Mouse (Mus musculus) limb, embryonic 14.5 days (tissue): ENCODE data around the gene Sobp. TPM values are rescaled to one million over a fixed set of nuclear protein-coding genes. Genes with fewer than 3 reads are reported as not detected.
A peak's percentile ranks its signal among the peaks of the same experiment; 100 is the strongest.

ENCODE experiments used
- ATAC-seq: fragments of 200-750 bp; cut with Nextera tagmentation; 2 replicates; pipeline ENCODE4 v1.8.0; 2017; ENCODE audit warnings: low read depth, moderate number of reproducible peaks, moderate TSS enrichment; ENCODE audit not compliant: low FRiP score
- DNase-seq: peaks from one replicate; pipeline ENCODE4 v3.0.0-alpha.2; 2015; ENCODE audit warnings: low spot score
- H3K27ac ChIP-seq: fragments of 300-500 bp; sonication (generic); replicated peaks from 2 replicates; pipeline ENCODE4 v1.5.1; 2014; ENCODE audit warnings: low read depth, mild to moderate bottlenecking, low read length, moderate library complexity, mixed read lengths
- H3K27me3 ChIP-seq: fragments of 300-500 bp; sonication (generic); 2 replicates; pipeline ENCODE4 v1.6.1; 2014; ENCODE audit warnings: low read length, mixed read lengths; ENCODE audit not compliant: control insufficient read depth, insufficient read depth
- H3K36me3 ChIP-seq: fragments of 300-500 bp; sonication (generic); 2 replicates; pipeline ENCODE4 v1.6.1; 2014; ENCODE audit warnings: mild to moderate bottlenecking, low read length, moderate library complexity, mixed read lengths; ENCODE audit not compliant: control insufficient read depth, insufficient read depth
- H3K4me1 ChIP-seq: fragments of 300-500 bp; sonication (generic); 2 replicates; pipeline ENCODE4 v1.6.1; 2014; ENCODE audit warnings: antibody characterized with exemption, low read length, mixed read lengths; ENCODE audit not compliant: control insufficient read depth, insufficient read depth
- H3K4me2 ChIP-seq: fragments of 300-500 bp; sonication (generic); replicated peaks from 2 replicates; pipeline ENCODE4 v1.6.1; 2014; ENCODE audit warnings: low read depth, mild to moderate bottlenecking, low read length, moderate library complexity; ENCODE audit not compliant: severe bottlenecking
- H3K4me3 ChIP-seq: fragments of 300-500 bp; sonication (generic); replicated peaks from 2 replicates; pipeline ENCODE4 v1.5.1; 2014; ENCODE audit warnings: low read length
- H3K9ac ChIP-seq: fragments of 300-500 bp; sonication (generic); 2 replicates; pipeline ENCODE4 v1.6.1; 2014; ENCODE audit warnings: mild to moderate bottlenecking, low read depth, low read length, moderate library complexity; ENCODE audit not compliant: severe bottlenecking
- H3K9me3 ChIP-seq: fragments of 300-500 bp; sonication (generic); 2 replicates; pipeline ENCODE4 v1.6.1; 2016; ENCODE audit warnings: low read length; ENCODE audit not compliant: control insufficient read depth
- POLR2A ChIP-seq: fragments of 200-500 bp; IDR thresholded peaks from 2 replicates; pipeline ENCODE4 v1.8.0; 2012; ENCODE audit warnings: inconsistent platforms, mild to moderate bottlenecking, moderate library complexity, borderline replicate concordance; ENCODE audit not compliant: insufficient read depth, insufficient read length; ENCODE audit errors: extremely low read depth
- WGBS: fragments of 180-500 bp; shearing (Covaris S2); extraction: QIAGEN DNeasy Blood & Tissue Kit; methylation state at CpG from one replicate; pipeline ENCODE4 v1.1.7; 2014; 5-methylcytosine and 5-hydroxymethylcytosine counted together
- polyA plus RNA-seq, 2 experiments: library from polyadenylated mRNA; depleted of rRNA in 1 of 2; stranded (reverse) in 1 of 2; unstranded in 1 of 2; fragments of >200 nt; fragmentation: Nextera tagmentation in 1 of 2; extraction: Ambion mirVana in 1 of 2; gene quantifications; 2 replicates each; pipeline versions ENCODE4 v1.2.1 to v1.2.3; 2012 to 2014

The Sobp gene
- polyA plus RNA-seq, 2 experiments, result 4.9 to 6.2 TPM

DNA sequence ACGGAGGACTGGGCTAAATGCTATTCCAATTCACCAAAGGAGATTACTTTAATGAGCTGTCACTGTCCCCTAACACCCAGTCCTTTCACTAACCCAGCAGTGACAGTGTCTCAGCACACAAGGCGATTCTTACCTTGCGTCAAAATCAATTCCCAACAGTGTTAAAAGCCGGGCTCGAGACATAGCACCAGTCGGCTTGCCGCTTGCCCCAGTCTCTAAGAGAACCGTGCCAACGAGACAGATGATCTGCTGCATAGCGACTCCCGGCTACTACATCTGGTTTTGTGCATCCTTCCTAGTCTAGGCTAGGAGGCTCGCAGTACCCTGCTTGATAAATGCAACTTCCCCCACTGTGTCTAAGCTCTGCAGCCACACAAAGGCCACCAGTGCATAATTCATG lies 12.0 kb downstream of the Sobp start:
- Histone ChIP-seq H3K4me1 (no peaks in the 10 kb centered on the region), H3K4me2 (no peak overlapping the region), H3K4me3 (no peak overlapping the region), H3K27me3 (no peaks in the 10 kb centered on the region), H3K9ac (no peak overlapping the region), H3K27ac (no peak overlapping the region), H3K9me3 (peaks cover 7% of the 10 kb centered on the region; the same call in 1 of the 2 replicates), H3K36me3 (no peaks in the 10 kb centered on the region; the same call in 1 of the 2 replicates)
- 76% methylated on average over 12 of the region's 12 CpGs for WGBS
- TF ChIP-seq POLR2A, result no peak
- no peak for DNase-seq
- no peak for ATAC-seq

DNA sequence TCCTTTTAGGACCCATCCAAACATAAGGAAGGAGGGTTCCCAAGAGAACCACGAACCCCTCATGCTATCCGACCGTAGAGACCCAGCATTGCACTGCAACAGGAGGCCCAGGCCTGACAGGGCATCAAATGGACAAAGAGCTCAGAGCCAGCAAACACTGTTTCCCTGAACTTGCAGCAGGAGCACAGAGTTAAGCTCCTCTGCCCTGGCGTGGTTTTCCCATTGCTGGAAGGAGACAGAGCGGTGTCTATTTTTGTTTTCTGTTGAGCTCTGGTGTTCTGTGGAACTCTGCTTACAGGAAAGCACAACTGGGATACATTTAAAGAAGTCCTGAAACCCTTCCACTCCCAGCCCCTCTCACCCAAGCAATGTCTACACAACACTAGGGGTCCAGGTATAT lies 15.0 kb downstream of the Sobp start:
- WGBS, result 72% methylated on average over 5 of the region's 5 CpGs
- no peaks in the 10 kb centered on the region for H3K27me3 ChIP-seq
- ATAC-seq, result no peak

GRCm38 (mm10) chr10:43158917-43159316 lies 15.4 kb downstream of the Sobp start:
- Histone ChIP-seq H3K9me3 (peaks cover 4% of the 10 kb centered on the region; the same call in 1 of the 2 replicates), H3K9ac (no peak overlapping the region), H3K4me1 (peaks cover 9% of the 10 kb centered on the region), H3K4me3 (no peak overlapping the region), H3K27me3 (no peaks in the 10 kb centered on the region), H3K36me3 (peaks cover 3% of the 10 kb centered on the region; the same call in 1 of the 2 replicates), H3K27ac (no peak overlapping the region), H3K4me2 (no peak overlapping the region)
- 76% methylated on average over 5 of the region's 5 CpGs for WGBS
- ATAC-seq, result no peak
- no peak for TF ChIP-seq POLR2A
- DNase-seq, result no peak

More for the DNA sequence above, 15.0 kb downstream of the Sobp start:
- DNase-seq, result no peak
- H3K36me3 ChIP-seq, result peaks cover 3% of the 10 kb centered on the region; the same call in 1 of the 2 replicates
- TF ChIP-seq POLR2A, result no peak
- H3K9me3 ChIP-seq, result peaks cover 4% of the 10 kb centered on the region; the same call in 1 of the 2 replicates
- no peak overlapping the region for H3K4me2 ChIP-seq
- H3K9ac ChIP-seq, result no peak overlapping the region
- no peak overlapping the region for H3K27ac ChIP-seq
- H3K4me1 ChIP-seq, result peaks cover 9% of the 10 kb centered on the region
- no peak overlapping the region for H3K4me3 ChIP-seq

- Histone ChIP-seq H3K4me1 (peaks cover 14% of the 10 kb centered on the region), H3K4me2 (no peak overlapping the region), H3K27me3 (no peaks in the 10 kb centered on the region), H3K36me3 (peaks cover 3% of the 10 kb centered on the region; the same call in 1 of the 2 replicates), H3K27ac (peak overlapping the region; percentile 45; the same call in 1 of the 2 replicates), H3K4me3 (no peak overlapping the region), H3K9me3 (no peaks in the 10 kb centered on the region), H3K9ac (peak overlapping the region; percentile 1; the same call in 1 of the 2 replicates)
- TF ChIP-seq POLR2A, result no peak
- WGBS, result 20% methylated on average over 12 of the region's 12 CpGs
- ATAC-seq (peak; percentile 88), DNase-seq (peak; percentile 76)
Measured at GRCm38 (mm10) chr10:43155046-43155560, 19.2 kb downstream of the Sobp start.

GRCm38 (mm10) chr10:43152643-43153042 lies 21.7 kb downstream of the Sobp start:
- no peak for TF ChIP-seq POLR2A
- ATAC-seq (no peak), DNase-seq (peak; percentile 3)
- Histone ChIP-seq H3K9me3 (no peaks in the 10 kb centered on the region), H3K9ac (no peak overlapping the region), H3K27ac (no peak overlapping the region), H3K27me3 (no peaks in the 10 kb centered on the region), H3K36me3 (0 out of 2 replicates have a peak, but pooled peaks cover 13% of the 10 kb centered on the region), H3K4me2 (no peak overlapping the region), H3K4me3 (no peak overlapping the region), H3K4me1 (peaks cover 14% of the 10 kb centered on the region)
- 85% methylated on average over 8 of the region's 8 CpGs for WGBS
